Mouse (Mus musculus) sigmoid colon, adult 10 weeks (tissue): Measurements from ENCODE around the gene Vmn1r223. TPM values are rescaled to one million over a fixed set of nuclear protein-coding genes. Genes with fewer than 3 reads are reported as not detected.

Experiments used
- polyA plus RNA-seq: library from polyadenylated mRNA; stranded (reverse); fragments of 350-450 nt; fragmentation: Illumina TruSeq; extraction: RNeasy Lipid Tissue Mini Kit (QIAGEN cat#74804); gene quantifications from one replicate; pipeline ENCODE4 v1.2.3, GENCODE M21; 2014; ENCODE audit warnings: low read depth, low replicate concordance

Vmn1r223 gene
- polyA plus RNA-seq = not detected

DNA sequence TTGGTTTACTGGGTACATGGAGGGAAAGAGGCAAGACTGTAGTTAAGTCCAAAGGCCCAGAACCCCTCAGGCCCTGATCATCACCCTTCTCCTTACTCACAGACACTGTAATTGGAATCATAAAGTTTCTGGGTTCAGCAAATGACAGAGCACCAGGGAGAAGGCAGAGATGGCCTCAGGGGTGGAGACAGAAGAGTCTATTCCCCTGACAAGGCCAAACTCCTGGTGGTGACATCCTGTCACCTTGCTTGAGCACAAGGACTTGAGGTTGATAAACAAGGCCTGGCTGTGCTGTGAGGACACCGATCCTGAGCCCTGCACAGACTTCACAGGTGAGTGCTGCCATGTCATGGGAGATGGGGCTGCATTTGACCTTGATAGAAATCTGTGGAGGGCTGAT, at the start of gene Vmn1r223:
Vmn1r223 (plus strand) TSS at position 301 of the 400 bp plus-strand sequence.

DNA sequence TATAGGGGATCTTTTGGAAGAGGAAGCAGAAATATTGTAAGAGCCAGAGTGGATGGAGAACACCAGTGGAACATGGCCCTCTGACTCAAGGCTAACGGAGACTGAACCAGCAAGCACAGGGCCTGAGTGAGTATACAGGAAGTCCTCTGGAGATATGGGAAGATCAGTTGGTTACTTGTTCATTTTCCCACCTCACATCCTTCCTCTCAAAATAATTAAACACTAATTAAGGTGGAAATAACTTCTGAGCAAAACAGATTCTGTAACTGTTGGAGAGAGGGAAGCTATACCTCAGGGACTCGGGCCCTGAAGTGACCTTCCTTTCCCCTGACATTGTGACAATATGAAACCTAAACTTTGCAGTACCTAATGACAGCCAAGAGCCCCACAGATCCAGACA, 33.1 kb upstream of the Vmn1r223 start, which contains the start of gene Vmn1r221:
Vmn1r221 (plus strand) TSS at position 301 of the 400 bp plus-strand sequence.

DNA sequence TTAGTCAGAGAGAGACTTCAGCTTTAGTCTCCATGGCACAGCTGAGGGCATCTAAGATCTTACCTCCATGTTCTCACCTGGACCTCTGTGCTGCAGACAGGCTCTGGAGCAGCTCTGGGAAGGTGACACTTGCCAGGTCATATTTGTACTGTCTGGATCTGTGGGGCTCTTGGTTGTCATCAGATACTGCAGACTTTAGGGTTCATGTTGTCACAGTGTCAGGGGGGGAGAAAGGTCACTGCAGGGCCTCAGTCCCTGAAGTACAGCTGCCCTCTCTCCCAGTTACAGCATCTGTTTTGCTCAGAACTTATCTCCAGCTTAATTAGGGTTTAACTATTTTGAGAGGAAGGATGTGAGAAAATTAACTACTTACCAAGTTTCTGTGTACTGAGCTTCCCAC, 11.1 kb upstream of the Vmn1r223 start, which contains the start of gene Vmn1r222:
Vmn1r222 (minus strand) TSS at position 101 of the 400 bp plus-strand sequence.

Other genes starting within 250 kb of the Vmn1r223 start
- gene Vmn1r213, start 239.5 kb upstream of the Vmn1r223 start, polyA plus RNA-seq = not detected
- not detected for gene Vmn1r214, start 216.7 kb upstream of the Vmn1r223 start, polyA plus RNA-seq
- not detected for gene Vmn1r215, start 179.1 kb upstream of the Vmn1r223 start, polyA plus RNA-seq
- not detected for gene Vmn1r217, start 128.9 kb upstream of the Vmn1r223 start, polyA plus RNA-seq
- gene Vmn1r218, start 114.0 kb upstream of the Vmn1r223 start, polyA plus RNA-seq = not detected
- not detected for gene Vmn1r219, start 87.8 kb upstream of the Vmn1r223 start, polyA plus RNA-seq
- gene Vmn1r220, start 59.2 kb upstream of the Vmn1r223 start, polyA plus RNA-seq = not detected
- not detected for gene Vmn1r221, start 33.0 kb upstream of the Vmn1r223 start, polyA plus RNA-seq
- gene Vmn1r222, start 11.2 kb upstream of the Vmn1r223 start, polyA plus RNA-seq = not detected
- gene Zfp322a, start 122.1 kb downstream of the Vmn1r223 start, polyA plus RNA-seq = 97.3 TPM
- gene Abt1, start 176.7 kb downstream of the Vmn1r223 start, polyA plus RNA-seq = 2.2 TPM
- gene Btn1a1, start 218.8 kb downstream of the Vmn1r223 start, polyA plus RNA-seq = 4.6 TPM
- not detected for gene Btn2a2, start 241.7 kb downstream of the Vmn1r223 start, polyA plus RNA-seq